Mouse (Mus musculus) lung, embryonic 14.5 days (tissue): Measurements from ENCODE around the gene Dnah9. TPM values are rescaled to one million over a fixed set of nuclear protein-coding genes. Genes with fewer than 3 reads are reported as not detected.

Source experiments
- ATAC-seq: fragments of 200-750 bp; cut with Nextera tagmentation; 2 replicates; pipeline ENCODE4 v1.8.0; 2017; ENCODE audit warnings: mild to moderate bottlenecking, moderate TSS enrichment, moderate library complexity; ENCODE audit not compliant: insufficient read depth
- DNase-seq: peaks from one replicate; pipeline ENCODE4 v3.0.0-alpha.2; 2015
- H3K27ac ChIP-seq: fragments of 300-500 bp; sonication (generic); 2 replicates; pipeline ENCODE4 v1.5.1; 2014; ENCODE audit warnings: low read depth, mild to moderate bottlenecking, moderate library complexity
- H3K27me3 ChIP-seq: fragments of 300-500 bp; sonication (generic); 2 replicates; pipeline ENCODE4 v1.6.1; 2014; ENCODE audit warnings: low read length, control low read depth; ENCODE audit not compliant: insufficient read depth
- H3K36me3 ChIP-seq: fragments of 300-500 bp; sonication (generic); 2 replicates; pipeline ENCODE4 v1.6.1; 2014; ENCODE audit warnings: control low read depth; ENCODE audit not compliant: insufficient read depth
- H3K4me1 ChIP-seq: fragments of 300-500 bp; sonication (generic); 2 replicates; pipeline ENCODE4 v1.6.1; 2014; ENCODE audit warnings: antibody characterized with exemption, control low read depth; ENCODE audit not compliant: insufficient read depth
- H3K4me2 ChIP-seq: fragments of 300-500 bp; sonication (generic); 2 replicates; pipeline ENCODE4 v1.6.1; 2014; ENCODE audit warnings: mild to moderate bottlenecking
- H3K4me3 ChIP-seq: fragments of 300-500 bp; sonication (generic); 2 replicates; pipeline ENCODE4 v1.5.1; 2014; ENCODE audit warnings: low read depth, low read length
- H3K9ac ChIP-seq: fragments of 300-500 bp; sonication (generic); 2 replicates; pipeline ENCODE4 v1.6.1; 2014
- H3K9me3 ChIP-seq: fragments of 300-500 bp; sonication (generic); 2 replicates; pipeline ENCODE4 v1.6.1; 2016; ENCODE audit warnings: low read depth, low read length, control low read depth
- CTCF ChIP-seq: IDR thresholded peaks from 2 replicates; pipeline ENCODE4 v1.5.1; 2016; ENCODE audit warnings: antibody characterized with exemption, low read depth
- WGBS: fragments of 180-500 bp; shearing (Covaris S2); extraction: QIAGEN DNeasy Blood & Tissue Kit; methylation state at CpG from one replicate; pipeline ENCODE4 v1.1.7; 2014; 5-methylcytosine and 5-hydroxymethylcytosine counted together
- polyA plus RNA-seq: library from polyadenylated mRNA; unstranded; fragments of >200 nt; fragmentation: Nextera tagmentation; extraction: Ambion mirVana; gene quantifications from 2 replicates; pipeline ENCODE4 v1.2.1, GENCODE M21; 2014

Dnah9 gene
- polyA plus RNA-seq, 1 experiment from 2014 or later: 0.16 TPM

DNA sequence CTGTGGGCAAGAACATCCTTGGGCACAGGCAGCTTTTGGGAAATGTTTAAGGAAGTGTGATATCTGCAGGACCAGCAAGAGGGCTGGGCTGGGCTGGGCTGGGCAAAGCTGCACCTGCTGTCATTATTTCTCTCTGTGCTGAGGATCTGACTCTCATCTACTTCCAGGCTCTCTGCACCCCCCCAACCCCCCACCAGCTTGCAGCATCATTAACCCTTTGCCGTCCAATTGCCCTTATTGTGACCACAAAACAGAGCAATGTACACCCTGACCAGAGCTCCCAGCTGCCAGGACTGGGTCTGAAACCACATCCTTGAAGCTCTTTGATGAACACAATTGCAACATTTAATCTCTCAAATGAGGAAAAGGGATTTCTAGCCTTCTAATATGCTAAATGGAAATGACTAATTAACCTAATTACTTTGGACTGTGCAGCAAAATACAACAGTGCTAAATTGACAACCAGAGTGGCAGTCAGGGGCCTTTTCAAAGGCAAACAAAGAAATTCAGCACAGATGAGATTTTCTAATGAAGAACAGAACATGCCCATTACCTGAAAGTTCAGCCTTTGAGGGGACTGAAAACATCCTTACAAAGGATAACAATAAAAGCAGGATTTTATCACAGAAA is 291.1 kb downstream of the Dnah9 start:
- no peaks in the 10 kb centered on the region for H3K27me3 ChIP-seq
- no peaks in the 10 kb centered on the region for H3K9me3 ChIP-seq
- no peak overlapping the region for H3K4me2 ChIP-seq
- TF ChIP-seq CTCF: no peak
- H3K27ac ChIP-seq: no peak overlapping the region
- H3K9ac ChIP-seq: no peak overlapping the region
- H3K36me3 ChIP-seq: no peaks in the 10 kb centered on the region
- H3K4me1 ChIP-seq: no peaks in the 10 kb centered on the region
- WGBS: 80% methylated on average over 1 of the region's 1 CpGs
- DNase-seq (no peak), ATAC-seq (no peak)
- H3K4me3 ChIP-seq: no peak overlapping the region

DNA sequence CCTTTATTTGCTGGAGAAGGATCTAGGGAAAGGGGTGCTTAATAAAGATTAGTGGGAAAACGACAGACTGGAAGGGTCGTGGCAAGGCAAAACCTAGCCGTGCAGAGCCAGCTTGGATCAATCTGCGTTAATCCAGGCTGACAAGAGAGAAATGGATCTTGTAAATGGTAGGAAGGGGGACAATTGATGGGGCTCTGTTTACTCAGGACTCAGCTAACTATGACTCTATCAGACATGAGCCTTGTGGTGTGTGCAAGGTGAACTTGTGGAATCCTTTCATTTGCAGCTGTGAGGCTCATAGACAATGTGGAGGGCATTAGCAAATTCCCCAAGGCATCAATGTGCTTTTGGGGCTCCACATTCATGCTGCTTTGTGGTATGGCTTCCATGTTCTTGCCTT is 306.9 kb downstream of the Dnah9 start:
- DNase-seq: no peak
- WGBS: 25% methylated on average over 4 of the region's 4 CpGs
- no peak for TF ChIP-seq CTCF
- H3K9me3 ChIP-seq: no peaks in the 10 kb centered on the region
- no peaks in the 10 kb centered on the region for H3K36me3 ChIP-seq
- H3K4me2 ChIP-seq: no peak overlapping the region
- no peak overlapping the region for H3K27ac ChIP-seq
- ATAC-seq: no peak
- H3K9ac ChIP-seq: no peak overlapping the region
- no peaks in the 10 kb centered on the region for H3K27me3 ChIP-seq
- H3K4me3 ChIP-seq: no peak overlapping the region
- no peaks in the 10 kb centered on the region for H3K4me1 ChIP-seq

DNA sequence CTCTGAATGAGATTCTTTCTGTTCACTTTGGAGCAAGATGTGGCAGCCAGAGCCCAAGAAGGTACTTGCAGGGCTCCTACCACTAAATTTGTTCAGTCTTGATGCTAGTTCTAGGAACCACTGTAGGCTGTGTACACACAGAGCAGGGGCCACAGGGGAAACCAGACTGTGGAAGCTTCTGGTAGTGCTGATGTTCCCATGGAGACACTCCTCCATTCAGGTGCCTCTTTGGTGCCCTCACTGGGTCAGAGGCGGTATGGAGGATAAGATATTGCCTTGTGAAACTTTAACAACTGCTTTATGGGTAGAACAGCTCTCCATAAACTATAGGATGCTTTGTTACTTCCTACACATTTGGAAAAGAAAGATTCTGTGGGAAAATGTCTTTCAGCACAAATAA is 316.3 kb downstream of the Dnah9 start:
- Histone ChIP-seq H3K4me2 (no peak overlapping the region), H3K4me1 (no peaks in the 10 kb centered on the region), H3K36me3 (no peaks in the 10 kb centered on the region), H3K27ac (no peak overlapping the region), H3K4me3 (no peak overlapping the region), H3K9ac (no peak overlapping the region), H3K27me3 (no peaks in the 10 kb centered on the region), H3K9me3 (no peaks in the 10 kb centered on the region)
- TF ChIP-seq CTCF: peak; percentile 53
- 21% methylated on average over 1 of the region's 1 CpGs for WGBS
- no peak for ATAC-seq
- peak; percentile 48 for DNase-seq

DNA sequence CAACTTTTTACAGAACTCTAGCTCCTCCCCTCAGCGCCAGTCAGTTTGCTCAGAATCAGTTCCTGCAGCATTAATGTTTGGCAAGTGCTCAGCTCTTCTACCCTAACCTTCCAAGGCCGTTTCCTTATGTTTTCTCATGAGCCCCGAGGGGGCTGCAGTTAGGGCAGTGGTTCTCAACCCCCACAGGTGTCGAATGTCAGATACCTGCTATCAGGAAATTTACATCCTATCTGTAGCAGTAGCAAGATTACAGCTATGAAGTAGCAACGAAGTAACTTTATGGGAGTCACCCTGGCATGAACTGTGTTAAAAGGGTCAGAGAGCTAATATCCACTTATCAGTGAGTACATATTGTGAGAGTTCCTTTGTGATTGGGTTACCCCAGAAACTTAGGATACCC is 321.9 kb downstream of the Dnah9 start:
- no peak for DNase-seq
- WGBS: 51% methylated on average over 5 of the region's 5 CpGs

DNA sequence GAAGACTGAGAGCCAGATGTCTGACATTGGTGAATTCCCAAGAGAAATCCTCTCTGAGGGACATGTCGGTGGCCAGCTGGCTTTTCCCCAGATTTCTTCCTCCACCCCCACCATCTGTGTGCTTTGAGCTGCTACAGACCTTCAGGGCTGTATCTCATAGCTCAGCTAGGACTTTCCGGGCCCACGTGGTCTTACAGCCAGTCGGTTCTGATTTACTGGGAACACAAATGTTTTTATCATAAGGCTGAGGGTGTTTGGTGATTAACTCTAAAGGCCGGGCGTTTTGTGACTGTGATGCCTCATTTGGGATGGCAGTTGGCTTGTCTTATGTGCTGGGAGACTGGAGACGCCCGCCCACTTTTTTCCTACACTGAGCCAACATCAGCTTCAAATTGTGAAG is 329.4 kb downstream of the Dnah9 start:
- Histone ChIP-seq H3K4me3 (no peak overlapping the region), H3K9ac (no peak overlapping the region), H3K27me3 (no peaks in the 10 kb centered on the region), H3K4me2 (no peak overlapping the region), H3K27ac (no peak overlapping the region), H3K4me1 (no peaks in the 10 kb centered on the region), H3K9me3 (no peaks in the 10 kb centered on the region), H3K36me3 (no peaks in the 10 kb centered on the region)
- DNase-seq (peak; percentile 92), ATAC-seq (peak; percentile 97)
- TF ChIP-seq CTCF: no peak
- 43% methylated on average over 8 of the region's 8 CpGs for WGBS

More for the DNA sequence above, 321.9 kb downstream of the Dnah9 start:
- H3K4me1 ChIP-seq: no peaks in the 10 kb centered on the region
- TF ChIP-seq CTCF: no peak
- no peaks in the 10 kb centered on the region for H3K9me3 ChIP-seq
- no peak overlapping the region for H3K27ac ChIP-seq
- ATAC-seq: no peak
- no peak overlapping the region for H3K4me3 ChIP-seq
- no peak overlapping the region for H3K4me2 ChIP-seq
- no peaks in the 10 kb centered on the region for H3K36me3 ChIP-seq
- no peak overlapping the region for H3K9ac ChIP-seq
- no peaks in the 10 kb centered on the region for H3K27me3 ChIP-seq

DNA sequence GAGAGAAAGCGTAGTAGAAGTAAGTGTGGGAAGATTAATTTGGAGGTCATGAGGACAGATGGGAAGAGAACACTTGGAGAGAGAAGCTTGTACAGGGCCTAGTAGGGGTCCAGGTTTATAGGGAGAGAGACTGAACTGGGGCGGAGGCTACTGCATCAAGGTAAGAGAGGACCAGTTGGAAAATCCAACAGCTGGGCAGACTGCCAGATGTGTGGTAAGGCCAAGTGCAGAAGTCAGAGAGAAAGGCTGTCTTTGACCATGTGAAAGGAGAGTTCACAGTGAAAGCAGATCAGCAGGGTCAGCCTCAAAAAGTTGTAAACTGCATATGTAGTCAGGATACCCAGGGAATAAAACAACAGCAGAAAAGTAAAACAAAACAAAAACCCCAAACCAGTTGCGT is 343.8 kb downstream of the Dnah9 start:
- WGBS: 83% methylated on average over 3 of the region's 3 CpGs

DNA sequence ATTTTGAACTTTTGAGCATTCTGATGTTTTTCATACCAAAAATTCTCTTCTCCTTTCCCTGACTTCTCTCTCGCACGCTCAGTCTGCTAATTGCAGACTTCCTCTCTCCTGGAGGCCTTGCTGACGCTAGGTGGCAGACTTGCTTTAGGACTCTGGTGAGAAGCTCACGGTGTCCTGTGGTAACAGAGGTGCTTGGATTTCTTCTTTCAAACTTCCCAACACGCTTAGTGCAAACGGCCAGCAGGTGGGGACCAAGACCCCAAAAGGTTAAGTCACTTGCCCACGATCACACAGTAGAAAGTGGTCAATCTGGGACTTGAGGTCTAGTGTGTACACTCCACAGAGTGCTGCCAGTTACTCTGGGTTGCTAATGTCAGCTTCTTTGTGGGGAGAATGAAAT is 347.5 kb downstream of the Dnah9 start:
- H3K4me2 ChIP-seq: no peak overlapping the region
- no peak overlapping the region for H3K4me3 ChIP-seq
- no peaks in the 10 kb centered on the region for H3K27me3 ChIP-seq
- TF ChIP-seq CTCF: peak; percentile 84
- no peaks in the 10 kb centered on the region for H3K4me1 ChIP-seq
- peak; percentile 69; the same call in 1 of the 2 replicates for ATAC-seq
- H3K36me3 ChIP-seq: peaks cover 39% of the 10 kb centered on the region
- no peaks in the 10 kb centered on the region for H3K9me3 ChIP-seq
- 13% methylated on average over 7 of the region's 7 CpGs for WGBS
- H3K9ac ChIP-seq: no peak overlapping the region
- H3K27ac ChIP-seq: no peak overlapping the region
- peak; percentile 92 for DNase-seq

More for the DNA sequence above, 343.8 kb downstream of the Dnah9 start:
- DNase-seq (peak; percentile 7), ATAC-seq (no peak)
- Histone ChIP-seq H3K36me3 (peaks cover 54% of the 10 kb centered on the region), H3K9ac (no peak overlapping the region), H3K4me2 (no peak overlapping the region), H3K4me3 (no peak overlapping the region), H3K27me3 (no peaks in the 10 kb centered on the region), H3K9me3 (no peaks in the 10 kb centered on the region), H3K4me1 (no peaks in the 10 kb centered on the region), H3K27ac (no peak overlapping the region)
- no peak for TF ChIP-seq CTCF
